Mouse (Mus musculus) CD4-positive, CD25-positive, alpha-beta regulatory T cell, adult 2 months (primary cell): ENCODE measurements at regions not wholly inside any gene's neighbourhood (a gene's known extent, or its start where the extent isn't known, plus 50 kb on each side); places are given as distances from the start of the nearest gene placed in this dataset.
"Not testable (repeated sequence)": the region's sequence is repeated elsewhere in the genome, so short reads cannot be mapped to it uniquely, and the experiment has no call there.

Source experiments
- DNase-seq: peaks from one replicate; pipeline ENCODE4 v3.0.0-alpha.2; 2012; ENCODE audit warnings: low read depth, low spot score

GRCm38 (mm10) chr16:31370590-31371092, 51.4 kb upstream of the Bdh1 start:
- not testable (repeated sequence) for DNase-seq

GRCm38 (mm10) chr16:31369849-31370248, 52.2 kb upstream of the Bdh1 start:
- DNase-seq, result no peak

GRCm38 (mm10) chr16:31367521-31368245, 53.1 kb upstream of the Apod start:
- DNase-seq, result no peak

- peak; percentile 39 for DNase-seq
Observed at GRCm38 (mm10) chr16:31366033-31366432, 51.4 kb upstream of the Apod start.

GRCm38 (mm10) chr16:31364475-31364874, 49.9 kb upstream of the Apod start:
- no peak for DNase-seq
